Mouse (Mus musculus) c-Kit-positive CD71-negative TER-119-negative erythroid progenitor cells, embryonic 14.5 days (primary cell): Measurements from ENCODE around the gene Grn.
A peak's percentile ranks its signal among the peaks of the same experiment; 100 is the strongest.

ENCODE experiments used
- DNase-seq: peaks from one replicate; pipeline ENCODE4 v3.0.0-alpha.2; 2013; ENCODE audit warnings: low read depth

The Grn gene

GRCm38 (mm10) chr11:102443740-102444139 lies 13.6 kb downstream of the Grn start:
- DNase-seq, result no peak

- no peak for DNase-seq
These were observed 14.2 kb downstream of the Grn start for GRCm38 (mm10) chr11:102444321-102444720.

GRCm38 (mm10) chr11:102444781-102445180 lies 14.7 kb downstream of the Grn start:
- DNase-seq, result no peak

GRCm38 (mm10) chr11:102445264-102445890 lies 15.3 kb downstream of the Grn start:
- DNase-seq, result no peak

GRCm38 (mm10) chr11:102445891-102446361 lies 15.8 kb downstream of the Grn start:
- no peak for DNase-seq

GRCm38 (mm10) chr11:102446581-102447461 lies 16.7 kb downstream of the Grn start:
- DNase-seq, result no peak

- no peak for DNase-seq
These were observed 17.4 kb downstream of the Grn start, which contains the start of gene Fam171a2 for GRCm38 (mm10) chr11:102447497-102447896. TSS of gene Fam171a2 (minus strand) at chr11:102447682.

- DNase-seq, result no peak
These were observed 18.2 kb downstream of the Grn start for GRCm38 (mm10) chr11:102448327-102448726.

GRCm38 (mm10) chr11:102449043-102450008 lies 19.2 kb downstream of the Grn start:
- DNase-seq, result no peak

- DNase-seq, result no peak
These were observed 23.0 kb downstream of the Grn start for GRCm38 (mm10) chr11:102453131-102453530.

GRCm38 (mm10) chr11:102455740-102456396 lies 25.8 kb downstream of the Grn start:
- no peak for DNase-seq

- no peak for DNase-seq
These were observed 30.4 kb downstream of the Grn start for GRCm38 (mm10) chr11:102460541-102460940.

GRCm38 (mm10) chr11:102461764-102462163 lies 31.6 kb downstream of the Grn start:
- no peak for DNase-seq

- DNase-seq, result no peak
These were observed 34.8 kb downstream of the Grn start for GRCm38 (mm10) chr11:102464901-102465300.

- DNase-seq, result no peak
These were observed 35.8 kb downstream of the Grn start for GRCm38 (mm10) chr11:102465713-102466436.

- DNase-seq, result peak; percentile 92
These were observed 37.0 kb downstream of the Grn start for GRCm38 (mm10) chr11:102467041-102467631.

- DNase-seq, result no peak
These were observed 39.7 kb downstream of the Grn start, which contains the start of gene Itga2b for GRCm38 (mm10) chr11:102469648-102470357. TSS of gene Itga2b (minus strand) at chr11:102470122.

- no peak for DNase-seq
These were observed 44.9 kb downstream of the Grn start for GRCm38 (mm10) chr11:102475027-102475426.

GRCm38 (mm10) chr11:102478671-102479070 lies 48.6 kb downstream of the Grn start:
- no peak for DNase-seq

- DNase-seq, result no peak
These were observed 49.5 kb downstream of the Grn start for GRCm38 (mm10) chr11:102479581-102479980.
